27 mouse cellular contexts compared by ENCODE assay signal in the genomic region with DNA sequence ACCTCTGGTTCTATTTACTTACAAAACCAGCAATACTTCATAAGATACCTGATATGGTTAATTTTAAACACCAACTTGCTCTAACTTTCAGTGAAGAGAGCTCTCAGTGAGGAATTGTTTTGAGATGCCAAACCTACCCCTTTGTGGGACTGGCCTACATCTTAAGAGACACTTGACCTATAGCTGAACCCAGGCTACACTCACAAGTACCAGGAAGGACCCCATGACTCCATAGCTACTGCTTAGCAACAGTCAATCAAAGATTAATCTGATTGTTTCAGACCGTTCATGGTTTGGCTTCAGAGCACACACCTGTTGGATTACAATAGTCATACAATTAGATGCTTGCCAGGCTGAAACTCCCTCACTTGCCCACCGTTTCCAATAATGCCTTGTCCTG.
A peak's percentile ranks its signal among the peaks of the same experiment; 100 is the strongest.
DNase-seq lines count a peak whose midpoint lies in the region; ATAC-seq and TF ChIP-seq lines count a peak whose summit lies in the region.
"Had no signal": no experiment of that assay in that cellular context is flagged by ENCODE, and none has a peak within 500 bp of the region (broad histone marks: within the 10 kb centered on the region; RNA-seq: fewer than 3 reads in every experiment).

No protein-coding gene starts in this region.

- H3K4me1 ChIP-seq in embryonic facial prominence, embryonic 11.5 days (ENCODE audit: control insufficient read depth, insufficient read depth, low read length), result no peaks in the 10 kb centered on the region
- H3K4me1 ChIP-seq in embryonic facial prominence, embryonic 10.5 days, result no peaks in the 10 kb centered on the region
- no peaks in the 10 kb centered on the region for H3K4me1 ChIP-seq in lung, embryonic 16.5 days (replicated peaks; ENCODE audit: control insufficient read depth, insufficient read depth, low read length)
- H3K4me1 ChIP-seq in lung, adult 2 months (ENCODE audit: control insufficient read depth, insufficient read depth, low read length), result no peaks in the 10 kb centered on the region
- no peaks in the 10 kb centered on the region for H3K4me1 ChIP-seq in midbrain, embryonic 15.5 days
- H3K4me1 ChIP-seq: embryonic facial prominence, embryonic 12.5 days; embryonic facial prominence, embryonic 15.5 days; forebrain, embryonic 12.5 days had no signal

- H3K4me2 ChIP-seq in embryonic facial prominence, embryonic 11.5 days (ENCODE audit: low read depth, low read length), result no peak overlapping the region
- H3K4me2 ChIP-seq in lung, embryonic 16.5 days (ENCODE audit: low read depth, low read length), result no peak overlapping the region
- H3K4me2 ChIP-seq in midbrain, embryonic 15.5 days, result no peak overlapping the region
- H3K4me2 ChIP-seq: embryonic facial prominence, embryonic 12.5 days; embryonic facial prominence, embryonic 15.5 days; forebrain, embryonic 12.5 days had no signal

- 0 out of 2 replicates have a peak, but pooled peaks have one; percentile 44 for ATAC-seq in embryonic facial prominence, embryonic 11.5 days (replicated peaks; ENCODE audit: insufficient number of reproducible peaks, low FRiP score, low TSS enrichment, low read depth)
- 0 out of 2 replicates have a peak, but pooled peaks have one; percentile 45 for ATAC-seq in lung, embryonic 16.5 days (ENCODE audit: low read depth)
- no peak for ATAC-seq in midbrain, embryonic 15.5 days (replicated peaks)
- ATAC-seq: activated CD4-positive, CD25-positive, alpha-beta regulatory T cell, adult 4 months; CD4-positive, CD25-positive, alpha-beta regulatory T cell, adult 4 months; forebrain, embryonic 14.5 days; forebrain, embryonic 16.5 days; Patski had no signal

- H3K9ac ChIP-seq in embryonic facial prominence, embryonic 11.5 days (replicated peaks; ENCODE audit: low read length), result no peak overlapping the region
- H3K9ac ChIP-seq in lung, embryonic 16.5 days (ENCODE audit: low read length), result no peak overlapping the region
- H3K9ac ChIP-seq in midbrain, embryonic 15.5 days, result no peak overlapping the region
- H3K9ac ChIP-seq: embryonic facial prominence, embryonic 12.5 days; embryonic facial prominence, embryonic 15.5 days; forebrain, embryonic 12.5 days had no signal

- TF ChIP-seq CTCF in lung, adult 2 months (IDR thresholded peaks at IDR 0.05; ENCODE audit: insufficient read depth, low read length), result no peak

- whole genome bisulfite sequencing in embryonic facial prominence, embryonic 11.5 days, result 65% methylated on average over 2 of the region's 2 CpGs
- 60% methylated on average over 2 of the region's 2 CpGs for WGBS in embryonic facial prominence, embryonic 10.5 days
- 40% methylated on average over 2 of the region's 2 CpGs for WGBS in lung, embryonic 16.5 days
- WGBS in lung, adult 2 months, result 62% methylated on average over 2 of the region's 2 CpGs
- WGBS in midbrain, embryonic 15.5 days, result 17% methylated on average over 2 of the region's 2 CpGs

- no peaks in the 10 kb centered on the region for H3K27me3 ChIP-seq in embryonic facial prominence, embryonic 11.5 days (ENCODE audit: control insufficient read depth, insufficient read depth, low read length)
- H3K27me3 ChIP-seq in embryonic facial prominence, embryonic 10.5 days (replicated peaks; ENCODE audit: low read depth, poor library complexity, severe bottlenecking), result no peaks in the 10 kb centered on the region
- no peaks in the 10 kb centered on the region for H3K27me3 ChIP-seq in lung, embryonic 16.5 days (ENCODE audit: control insufficient read depth, insufficient read depth, low read depth, low read length)
- H3K27me3 ChIP-seq in midbrain, embryonic 15.5 days (replicated peaks), result no peaks in the 10 kb centered on the region
- H3K27me3 ChIP-seq: CH12.LX; embryonic facial prominence, embryonic 12.5 days; embryonic facial prominence, embryonic 15.5 days; forebrain, embryonic 12.5 days; Patski had no signal

- H3K27ac ChIP-seq in embryonic facial prominence, embryonic 11.5 days (replicated peaks; ENCODE audit: low read depth, low read length), result no peak overlapping the region
- no peak overlapping the region for H3K27ac ChIP-seq in embryonic facial prominence, embryonic 10.5 days (replicated peaks)
- H3K27ac ChIP-seq in lung, embryonic 16.5 days (ENCODE audit: low read length), result no peak overlapping the region
- no peak overlapping the region for H3K27ac ChIP-seq in midbrain, embryonic 15.5 days
- H3K27ac ChIP-seq: embryonic facial prominence, embryonic 12.5 days; embryonic facial prominence, embryonic 15.5 days; forebrain, embryonic 10.5 days; forebrain, embryonic 12.5 days had no signal

- no peaks in the 10 kb centered on the region for H3K36me3 ChIP-seq in embryonic facial prominence, embryonic 11.5 days (replicated peaks; ENCODE audit: control insufficient read depth, insufficient read depth, low read depth, low read length)
- no peaks in the 10 kb centered on the region for H3K36me3 ChIP-seq in embryonic facial prominence, embryonic 10.5 days (replicated peaks)
- H3K36me3 ChIP-seq in lung, embryonic 16.5 days (ENCODE audit: control insufficient read depth, insufficient read depth, low read length), result no peaks in the 10 kb centered on the region
- no peaks in the 10 kb centered on the region for H3K36me3 ChIP-seq in midbrain, embryonic 15.5 days (replicated peaks)
- H3K36me3 ChIP-seq: embryonic facial prominence, embryonic 12.5 days; embryonic facial prominence, embryonic 15.5 days; forebrain, embryonic 10.5 days; forebrain, embryonic 12.5 days; G1E had no signal

- no peak for TF ChIP-seq POLR2A in lung, adult 2 months (IDR thresholded peaks at IDR 0.05; ENCODE audit: borderline replicate concordance, extremely low read depth, low read depth, low read length)

- no peak for DNase-seq in embryonic facial prominence, embryonic 11.5 days (ENCODE audit: low spot score)
- no peak for DNase-seq in embryonic facial prominence, embryonic 10.5 days (ENCODE audit: low spot score)
- no peak for DNase-seq in lung, adult 2 months
- DNase-seq in lung, postnatal 25 days (ENCODE audit: low spot score), result peak; percentile 2
- DNase-seq in lung, postnatal 14 days, result no peak
- DNase-seq: adrenal gland, adult 8-10 months; adrenal gland, postnatal 14 days; adrenal gland, postnatal 36 days; B cell, adult 2 months; cerebellum, adult 11-12 months; cerebellum, adult 2 months; cerebellum, adult 9-10 months; cerebellum, postnatal 25 days had no signal

- H3K9me3 ChIP-seq in embryonic facial prominence, embryonic 11.5 days (replicated peaks; ENCODE audit: control insufficient read depth, low read length), result no peaks in the 10 kb centered on the region
- no peaks in the 10 kb centered on the region for H3K9me3 ChIP-seq in embryonic facial prominence, embryonic 10.5 days
- no peaks in the 10 kb centered on the region for H3K9me3 ChIP-seq in lung, embryonic 16.5 days (ENCODE audit: control insufficient read depth, low read length)
- H3K9me3 ChIP-seq in midbrain, embryonic 15.5 days, result no peaks in the 10 kb centered on the region
- H3K9me3 ChIP-seq: embryonic facial prominence, embryonic 12.5 days; embryonic facial prominence, embryonic 15.5 days; forebrain, embryonic 12.5 days had no signal

- no peak overlapping the region for H3K4me3 ChIP-seq in embryonic facial prominence, embryonic 11.5 days (ENCODE audit: low read depth, low read length)
- no peak overlapping the region for H3K4me3 ChIP-seq in embryonic facial prominence, embryonic 10.5 days
- no peak overlapping the region for H3K4me3 ChIP-seq in lung, embryonic 16.5 days (ENCODE audit: low read length)
- no peak overlapping the region for H3K4me3 ChIP-seq in lung, adult 2 months (replicated peaks; ENCODE audit: extremely low read depth, low read depth, low read length)
- H3K4me3 ChIP-seq in midbrain, embryonic 15.5 days, result no peak overlapping the region
- H3K4me3 ChIP-seq: embryonic facial prominence, embryonic 12.5 days; embryonic facial prominence, embryonic 15.5 days; erythroblast, embryonic 14.5 days; forebrain, embryonic 10.5 days; forebrain, embryonic 12.5 days had no signal
